Mouse (Mus musculus): ENCODE measurements at regions not wholly inside any gene's neighbourhood (a gene's known extent, or its start where the extent isn't known, plus 50 kb on each side); places are given as distances from the start of the nearest gene placed in this dataset.

DNA sequence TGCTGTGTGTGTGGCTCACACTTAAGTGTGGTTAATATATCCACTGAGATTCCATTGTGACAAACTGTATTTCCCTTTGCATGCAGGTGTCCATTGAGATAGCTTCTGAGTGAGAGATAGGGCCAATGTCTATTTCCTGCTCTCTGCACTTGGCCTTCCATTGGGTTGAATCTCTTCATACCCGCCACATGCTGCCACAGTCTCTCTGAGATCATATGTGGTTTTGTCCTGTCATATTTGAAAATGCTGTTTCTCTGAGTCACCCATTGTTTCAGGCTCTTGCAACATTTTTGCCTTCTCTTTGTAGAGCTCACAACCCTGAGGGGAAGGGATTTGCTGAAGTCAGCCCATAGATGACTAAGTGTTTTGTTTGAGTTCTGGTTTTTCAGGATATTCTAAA lies 2081.3 kb downstream of the Olfm4 start:
- no peak for ATAC-seq (ENCODE audit: insufficient number of reproducible peaks, low FRiP score, low TSS enrichment)

DNA sequence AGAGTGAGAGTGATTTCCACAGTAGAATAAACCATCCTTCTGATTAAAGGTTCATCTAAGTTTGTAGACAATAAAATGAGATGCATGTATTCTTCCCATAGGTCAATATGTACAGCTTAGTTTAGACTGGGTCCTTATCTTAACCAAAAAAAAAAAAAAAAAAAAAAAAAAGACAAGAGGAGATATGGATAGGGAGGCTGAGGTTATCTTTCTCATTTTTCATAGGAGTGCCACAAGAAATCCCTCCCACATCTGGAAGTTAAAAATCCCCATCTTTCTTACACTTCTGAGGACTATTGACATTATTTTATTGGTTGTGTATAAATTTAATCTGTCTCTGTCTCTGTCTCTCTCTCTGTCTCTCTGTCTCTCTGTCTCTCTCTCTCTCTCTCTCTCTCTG lies 2117.8 kb downstream of the Olfm4 start:
- ATAC-seq (ENCODE audit: insufficient number of reproducible peaks, low FRiP score, low TSS enrichment), result no peak

DNA sequence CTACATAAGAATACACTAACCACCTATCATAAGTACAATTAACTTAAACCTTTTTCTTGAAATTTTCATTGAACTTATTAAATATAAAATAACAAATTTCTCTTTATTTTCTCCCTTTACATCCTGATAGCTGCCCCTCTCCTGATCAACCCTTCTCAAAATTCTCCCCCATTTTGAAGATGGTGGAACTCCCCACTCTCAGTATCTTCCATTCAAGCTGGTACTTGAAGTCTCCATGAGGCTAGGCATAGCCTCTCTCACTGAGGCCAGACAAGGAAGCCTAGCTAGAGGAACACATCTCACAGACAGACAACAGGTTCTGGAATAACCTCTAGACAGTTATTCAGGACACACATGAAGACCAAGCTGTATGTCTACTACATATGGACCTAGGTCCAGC lies 2129.0 kb downstream of the Olfm4 start:
- ATAC-seq (ENCODE audit: insufficient number of reproducible peaks, low FRiP score, low TSS enrichment), result no peak

DNA sequence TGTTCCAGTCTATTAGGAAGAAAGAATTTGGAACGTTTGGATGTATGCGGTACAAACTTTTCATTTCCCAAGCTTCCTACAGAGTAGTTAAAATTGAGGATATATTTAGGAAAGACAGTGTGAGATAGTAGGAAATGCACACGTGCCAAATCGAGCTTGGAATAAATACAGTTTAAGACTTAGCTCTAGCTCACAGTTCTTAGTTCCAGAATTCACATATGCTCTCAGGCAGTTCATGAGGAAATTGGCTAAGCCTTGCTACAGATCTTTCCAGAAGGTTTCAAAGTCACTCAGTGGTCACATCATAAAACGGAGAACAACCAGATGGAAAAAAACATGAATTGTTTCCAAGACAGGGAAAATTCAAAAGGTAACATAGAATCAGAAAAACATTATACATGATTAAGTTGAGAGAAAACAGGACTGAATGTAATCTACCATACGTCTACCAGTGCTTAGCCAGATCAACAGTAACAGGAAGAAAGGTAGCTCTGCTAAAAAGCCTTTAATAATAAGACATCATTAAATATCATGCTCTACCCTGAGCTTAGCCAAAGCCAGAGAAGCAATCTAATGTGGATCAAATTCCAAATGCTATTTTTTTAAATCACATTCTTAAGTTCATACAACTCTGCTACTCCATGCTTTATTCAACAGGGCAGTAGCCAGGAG lies 2165.1 kb downstream of the Olfm4 start:
- ATAC-seq (ENCODE audit: insufficient number of reproducible peaks, low FRiP score, low TSS enrichment), result peak; percentile 45; the same call in 1 of the 2 replicates

DNA sequence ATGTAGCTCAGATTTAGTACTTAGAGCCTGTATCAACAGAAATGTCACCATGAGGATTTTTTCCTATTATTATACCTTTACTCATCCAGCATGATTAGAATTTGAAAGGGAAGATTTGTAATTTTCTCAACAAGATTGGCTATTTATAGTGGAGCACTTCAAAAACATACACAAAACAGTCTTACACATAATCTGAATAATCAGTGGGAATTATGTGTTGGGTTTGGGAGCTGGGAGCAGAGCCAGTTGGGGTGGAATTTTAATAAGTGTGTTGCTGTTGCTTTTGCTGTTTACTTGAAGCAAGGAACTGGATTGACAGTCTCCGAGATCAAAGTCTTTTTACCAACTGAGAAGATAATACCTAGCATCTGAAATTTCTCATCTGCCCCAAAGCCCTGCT lies 2201.5 kb downstream of the Olfm4 start:
- ATAC-seq (ENCODE audit: insufficient number of reproducible peaks, low FRiP score, low TSS enrichment), result no peak

DNA sequence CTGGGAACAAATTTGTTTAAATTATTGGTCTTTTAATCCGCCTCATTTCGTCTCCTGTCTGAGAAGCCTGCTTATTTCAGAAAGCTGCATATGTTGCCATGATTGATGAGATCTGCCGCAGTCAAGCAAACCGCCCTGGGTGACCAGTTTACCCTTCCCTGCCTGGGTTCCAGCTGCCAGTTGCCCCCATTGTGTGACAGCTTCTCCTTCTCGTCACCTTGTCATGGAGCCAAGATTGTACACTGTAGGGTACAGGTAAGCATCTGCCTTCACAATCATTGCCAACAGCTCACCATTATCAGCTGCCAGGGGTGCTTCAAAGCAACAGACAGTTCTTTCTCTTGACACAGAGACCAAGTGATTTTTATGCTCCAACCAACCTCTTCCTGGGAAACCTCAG lies 2226.5 kb downstream of the Olfm4 start:
- ATAC-seq (ENCODE audit: insufficient number of reproducible peaks, low FRiP score, low TSS enrichment), result peak; percentile 66; the same call in 1 of the 2 replicates

DNA sequence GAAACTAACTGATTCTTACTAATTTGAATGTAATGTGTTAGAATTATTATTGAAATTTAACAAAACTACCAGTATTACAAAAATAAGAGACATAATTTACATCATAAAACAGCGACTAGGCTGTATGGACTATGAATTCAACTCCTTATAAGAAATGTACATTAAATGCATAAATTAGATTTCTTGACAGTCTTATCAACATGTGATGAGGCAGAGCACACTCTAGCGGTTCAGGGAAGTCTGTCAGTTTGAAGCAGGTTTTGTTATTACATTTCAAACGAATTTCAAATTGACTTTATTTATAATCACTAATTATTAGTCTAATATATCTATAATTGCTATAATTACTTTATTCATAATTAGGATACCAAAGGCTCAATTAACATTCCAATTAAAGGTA lies 2214.8 kb upstream of the Pcdh17 start:
- no peak for ATAC-seq (ENCODE audit: insufficient number of reproducible peaks, low FRiP score, low TSS enrichment)

DNA sequence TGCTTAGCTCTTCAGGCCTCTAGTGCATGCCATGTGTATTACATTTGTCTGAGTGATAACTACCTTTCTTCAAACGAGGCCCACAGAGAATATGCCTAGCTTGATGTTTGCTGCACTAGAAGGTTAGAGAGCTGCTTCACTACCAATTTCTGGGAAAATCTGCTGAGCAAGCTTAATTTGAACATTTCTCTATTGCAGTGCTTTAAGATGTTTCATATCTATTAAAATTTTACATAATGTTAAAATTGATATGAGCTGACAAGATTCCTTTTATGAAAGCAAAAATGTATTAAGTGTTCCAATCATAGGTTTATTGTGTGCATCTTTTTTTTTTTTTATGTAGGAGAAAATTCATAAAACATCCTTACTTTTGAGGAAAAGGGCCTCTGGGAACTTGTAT lies 2207.1 kb upstream of the Pcdh17 start:
- no peak for ATAC-seq (ENCODE audit: insufficient number of reproducible peaks, low FRiP score, low TSS enrichment)

DNA sequence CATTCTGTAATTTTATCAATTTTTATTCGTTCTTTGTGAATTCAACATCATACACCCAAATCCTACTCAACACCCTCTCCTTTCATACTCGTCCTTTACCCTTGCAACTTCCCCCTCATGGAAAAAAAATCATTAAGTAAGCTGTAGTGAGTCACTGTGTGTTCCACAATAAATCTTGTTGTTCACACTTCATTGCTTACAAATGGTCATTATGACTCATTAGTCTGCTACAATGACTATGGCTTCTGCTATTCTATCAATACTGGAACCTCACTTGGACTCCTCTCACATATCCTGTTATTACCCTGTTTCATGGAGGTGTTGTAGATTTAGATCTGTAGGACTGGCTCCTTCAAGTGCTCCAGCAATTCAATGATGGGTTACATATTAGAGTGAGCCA lies 2200.0 kb upstream of the Pcdh17 start:
- ATAC-seq (ENCODE audit: insufficient number of reproducible peaks, low FRiP score, low TSS enrichment), result no peak

DNA sequence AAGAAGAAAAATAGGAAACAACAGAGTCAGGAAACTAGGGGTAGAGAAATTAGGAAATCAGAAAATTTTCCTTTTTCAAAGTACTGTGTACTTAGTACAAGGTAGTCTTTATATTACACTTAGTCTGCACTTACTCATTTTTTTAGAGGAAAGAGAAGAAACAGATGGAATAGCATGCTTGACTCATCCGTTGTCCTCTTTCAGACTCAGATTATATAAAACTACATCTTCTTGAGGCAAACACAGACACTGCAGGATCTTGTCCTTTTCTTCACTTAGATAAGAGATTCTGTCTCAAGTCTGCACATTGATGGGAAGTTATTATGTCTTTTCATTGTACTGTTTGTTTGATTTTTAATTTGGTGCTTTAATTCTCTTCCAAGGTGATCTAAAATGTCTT lies 2198.5 kb upstream of the Pcdh17 start:
- ATAC-seq (ENCODE audit: insufficient number of reproducible peaks, low FRiP score, low TSS enrichment), result no peak
